Mouse (Mus musculus): Measurements from ENCODE around the gene Calr.
A peak's percentile ranks its signal among the peaks of the same experiment; 100 is the strongest.
"Not testable (repeated sequence)": the region's sequence is repeated elsewhere in the genome, so short reads cannot be mapped to it uniquely, and the experiment has no call there.

Calr gene

DNA sequence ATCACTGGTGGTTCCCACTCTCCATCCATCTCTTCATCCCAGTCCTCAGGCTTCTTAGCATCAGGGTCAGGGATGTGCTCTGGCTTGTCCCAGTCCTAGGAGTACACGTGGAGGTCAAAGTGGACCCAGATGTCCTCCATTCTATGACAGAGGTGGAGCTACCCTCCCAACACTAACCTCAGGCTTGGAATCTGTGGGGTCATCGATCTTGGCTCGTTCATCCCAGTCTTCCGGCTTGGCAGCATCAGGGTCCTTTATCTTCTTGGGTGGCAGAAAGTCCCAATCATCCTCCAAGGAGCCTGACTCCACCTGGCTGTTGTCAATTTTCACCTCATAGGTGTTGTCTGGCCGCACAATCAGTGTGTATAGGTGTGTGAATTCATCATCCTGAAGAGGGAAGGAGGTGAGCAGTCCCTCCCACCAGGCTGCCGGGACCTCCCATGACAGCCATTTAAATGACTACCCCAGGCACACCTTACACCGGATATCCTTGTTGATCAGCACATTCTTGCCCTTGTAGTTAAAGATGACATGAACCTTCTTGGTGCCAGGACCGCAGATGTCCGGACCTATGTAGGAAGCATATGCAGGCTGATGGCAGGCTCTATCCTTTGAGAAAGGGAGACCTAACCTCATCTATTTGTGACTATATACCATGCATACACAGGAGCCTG lies 2.2 kb downstream of the Calr start:
- DNase-seq (ENCODE audit: low spot score in 2 of 2): no peak

DNA sequence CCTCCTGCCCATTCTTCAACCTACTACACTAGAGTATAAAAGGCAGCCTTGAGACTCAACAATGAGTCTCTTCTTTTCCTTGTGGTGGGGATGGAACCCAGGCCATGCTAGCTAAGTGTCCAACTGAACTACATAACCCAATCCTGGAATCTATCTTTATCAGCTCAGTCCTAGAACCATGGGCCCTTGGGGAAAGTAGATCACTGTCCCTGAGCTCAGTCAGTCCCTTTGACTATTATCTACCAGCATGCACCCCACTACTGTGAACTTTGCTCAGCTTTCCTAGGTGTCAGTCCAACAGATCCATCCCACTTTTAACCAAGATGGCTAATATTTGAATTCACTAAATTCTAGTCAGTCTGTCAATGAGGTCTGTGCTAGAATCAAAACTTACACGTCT lies 5.2 kb downstream of the Calr start:
- no peak for DNase-seq (ENCODE audit: low spot score in 2 of 2)

DNA sequence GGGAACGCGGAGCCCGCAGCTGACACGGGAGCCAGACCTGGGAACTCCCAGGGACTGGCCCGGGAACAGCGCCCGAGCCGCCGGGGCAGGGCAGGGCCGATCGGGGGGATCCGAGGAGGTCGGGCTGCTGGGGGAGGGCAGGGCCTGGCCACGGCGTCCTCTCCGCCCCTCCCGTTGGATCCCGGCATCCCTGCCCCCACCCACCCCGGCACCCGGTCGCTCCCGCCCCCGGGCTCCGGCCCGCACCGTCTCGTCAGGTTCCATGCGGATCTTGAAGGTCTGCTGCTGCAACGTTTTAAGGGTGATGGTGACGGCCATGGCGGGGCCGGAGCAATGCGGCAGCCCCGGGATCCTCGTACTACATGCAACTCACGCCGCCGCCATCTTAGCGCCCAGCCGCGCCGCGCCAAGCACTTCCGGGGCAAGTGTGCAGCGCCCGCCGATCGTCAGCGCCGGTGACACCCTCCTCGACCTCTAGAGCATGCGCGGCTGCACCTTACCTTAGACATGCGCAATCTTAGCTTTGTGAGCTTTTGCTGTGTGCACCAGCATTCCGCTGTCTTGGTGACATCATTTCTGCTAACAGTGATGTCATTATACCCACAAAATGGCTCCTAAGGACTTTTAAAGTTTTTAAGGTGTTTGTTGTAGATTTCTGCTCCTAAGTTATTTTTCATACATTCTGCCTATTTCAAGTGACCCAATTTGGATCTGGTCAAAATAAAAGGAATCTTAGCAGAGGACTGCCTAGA lies 6.3 kb downstream of the Calr start, which contains the start of gene Rad23a:
Rad23a (minus strand) TSS at position 418 of the 752 bp plus-strand sequence.
- peak; percentile 89 for DNase-seq (ENCODE audit: low spot score in 2 of 2)

DNA sequence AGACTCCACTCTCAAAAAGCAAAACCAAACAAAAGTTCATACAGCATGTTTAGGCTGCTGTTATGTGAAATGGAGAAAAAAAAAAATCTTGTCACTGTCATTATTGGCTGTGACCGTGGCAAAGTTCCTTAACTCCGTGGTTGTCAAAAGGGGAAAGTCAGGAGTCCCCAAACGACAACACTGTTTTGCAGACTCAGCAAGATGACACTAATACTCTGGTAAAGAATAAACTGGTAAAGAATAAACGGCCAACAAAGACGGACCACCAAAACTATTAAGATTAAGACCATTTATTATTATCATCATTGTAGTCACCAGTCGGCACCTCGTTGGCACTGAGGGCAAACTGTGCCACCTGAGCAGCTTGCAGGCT lies 6.9 kb downstream of the Calr start:
- no peak for DNase-seq (ENCODE audit: low spot score in 2 of 2)

DNA sequence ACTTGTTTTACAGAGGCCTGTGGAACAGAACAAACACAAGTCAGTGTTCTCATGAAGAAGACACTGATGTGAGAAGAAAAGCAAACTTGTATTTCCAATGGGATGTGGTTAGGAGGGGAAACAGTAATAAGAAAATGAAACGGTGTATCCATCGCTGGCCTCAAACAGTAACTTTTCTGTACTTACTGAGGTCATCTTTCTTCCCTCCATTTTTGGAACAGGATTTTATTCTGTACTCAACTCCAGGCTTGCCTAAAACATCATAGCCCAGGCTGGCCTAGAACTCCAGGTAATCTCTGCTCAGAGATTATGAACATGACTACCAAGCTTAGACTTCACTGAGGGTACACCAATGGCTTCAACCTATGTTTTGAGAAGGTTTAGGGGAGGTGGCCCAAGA lies 7.3 kb downstream of the Calr start:
- DNase-seq (ENCODE audit: low spot score in 2 of 2): no peak

DNA sequence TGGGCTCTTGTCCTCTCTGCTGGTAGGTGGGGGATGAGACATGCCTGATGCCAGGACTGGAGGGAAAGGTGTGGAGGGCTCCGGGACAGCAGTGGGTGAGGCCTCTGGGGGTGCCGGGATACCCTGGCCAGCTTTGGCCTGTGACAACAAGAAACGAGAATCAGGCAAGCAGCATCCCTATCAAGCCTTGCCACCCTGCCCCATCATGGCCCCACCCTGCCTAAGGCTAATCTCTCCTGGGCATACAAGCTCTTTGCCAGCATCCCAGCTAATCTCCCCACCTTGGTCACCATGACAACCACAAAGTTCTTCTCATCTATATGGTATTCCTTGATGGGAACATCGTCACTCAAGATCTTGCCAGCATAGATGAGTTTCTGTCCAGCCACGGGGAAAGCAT lies 8.2 kb downstream of the Calr start:
- DNase-seq (ENCODE audit: low spot score in 2 of 2): no peak

DNA sequence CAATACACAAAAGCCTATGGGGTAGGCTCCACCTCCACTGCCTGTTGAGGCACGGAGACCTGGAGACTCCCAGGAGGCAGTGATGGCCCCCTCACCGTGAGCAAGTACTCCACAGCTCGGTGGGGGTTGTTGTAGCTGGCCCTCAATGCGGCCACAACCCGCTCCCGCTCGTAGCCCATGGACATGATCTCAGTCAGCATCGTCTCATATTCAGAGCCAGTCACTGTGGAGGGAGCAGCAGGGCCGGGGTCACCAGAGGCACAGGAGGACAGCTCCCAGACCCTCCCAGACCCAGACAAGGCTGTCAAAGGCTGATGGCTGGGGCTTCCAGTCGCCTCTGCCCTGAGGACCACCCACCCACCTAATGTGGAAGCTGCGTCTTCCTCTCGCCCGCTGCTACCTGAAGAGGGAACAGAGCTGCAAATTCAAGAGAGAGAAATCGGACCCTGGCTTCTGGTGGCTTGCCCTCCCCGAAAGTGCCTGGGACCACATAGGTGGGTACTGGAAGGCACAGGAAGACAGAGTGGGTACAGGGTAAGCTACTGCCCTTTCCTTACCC lies 8.7 kb downstream of the Calr start:
- no peak for DNase-seq (ENCODE audit: low spot score in 2 of 2)

DNA sequence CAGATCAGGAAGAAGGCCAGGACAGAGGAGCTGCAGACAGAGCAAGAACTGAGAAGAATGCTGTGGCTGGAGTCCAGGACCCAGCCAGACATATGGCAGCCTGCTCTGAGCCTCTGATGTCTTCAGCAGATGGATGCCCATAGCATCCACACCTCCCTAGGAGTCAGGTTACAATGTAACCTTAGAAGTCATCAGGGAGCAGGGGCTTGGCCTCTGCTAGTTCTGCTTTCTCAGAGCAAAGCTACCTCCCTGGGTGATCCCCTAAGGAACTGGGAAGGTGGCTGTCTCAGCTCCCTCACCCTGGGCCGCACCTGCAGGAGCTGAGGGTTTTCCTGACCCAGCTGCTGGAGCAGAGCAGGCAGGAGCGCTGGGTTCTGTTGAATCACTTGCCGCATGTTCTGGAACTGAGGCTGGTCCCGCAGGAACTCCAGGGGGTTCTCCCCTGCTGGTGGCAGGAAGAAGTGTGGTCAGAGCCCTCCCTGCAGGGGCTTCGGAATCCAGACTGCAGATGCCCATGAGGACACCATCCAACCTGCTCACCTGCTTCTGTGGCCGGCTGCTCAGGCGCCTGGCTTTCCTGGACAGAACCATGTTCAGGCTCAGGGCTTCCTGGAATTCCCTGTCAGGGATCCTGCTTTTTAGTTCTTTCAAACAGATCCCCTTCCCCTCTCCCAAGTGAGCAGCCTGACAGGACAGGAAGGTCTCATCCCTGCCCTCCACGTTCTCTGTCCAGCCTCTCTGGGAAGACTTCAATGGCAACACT lies 9.4 kb downstream of the Calr start:
- no peak for DNase-seq (ENCODE audit: low spot score in 2 of 2)

DNA sequence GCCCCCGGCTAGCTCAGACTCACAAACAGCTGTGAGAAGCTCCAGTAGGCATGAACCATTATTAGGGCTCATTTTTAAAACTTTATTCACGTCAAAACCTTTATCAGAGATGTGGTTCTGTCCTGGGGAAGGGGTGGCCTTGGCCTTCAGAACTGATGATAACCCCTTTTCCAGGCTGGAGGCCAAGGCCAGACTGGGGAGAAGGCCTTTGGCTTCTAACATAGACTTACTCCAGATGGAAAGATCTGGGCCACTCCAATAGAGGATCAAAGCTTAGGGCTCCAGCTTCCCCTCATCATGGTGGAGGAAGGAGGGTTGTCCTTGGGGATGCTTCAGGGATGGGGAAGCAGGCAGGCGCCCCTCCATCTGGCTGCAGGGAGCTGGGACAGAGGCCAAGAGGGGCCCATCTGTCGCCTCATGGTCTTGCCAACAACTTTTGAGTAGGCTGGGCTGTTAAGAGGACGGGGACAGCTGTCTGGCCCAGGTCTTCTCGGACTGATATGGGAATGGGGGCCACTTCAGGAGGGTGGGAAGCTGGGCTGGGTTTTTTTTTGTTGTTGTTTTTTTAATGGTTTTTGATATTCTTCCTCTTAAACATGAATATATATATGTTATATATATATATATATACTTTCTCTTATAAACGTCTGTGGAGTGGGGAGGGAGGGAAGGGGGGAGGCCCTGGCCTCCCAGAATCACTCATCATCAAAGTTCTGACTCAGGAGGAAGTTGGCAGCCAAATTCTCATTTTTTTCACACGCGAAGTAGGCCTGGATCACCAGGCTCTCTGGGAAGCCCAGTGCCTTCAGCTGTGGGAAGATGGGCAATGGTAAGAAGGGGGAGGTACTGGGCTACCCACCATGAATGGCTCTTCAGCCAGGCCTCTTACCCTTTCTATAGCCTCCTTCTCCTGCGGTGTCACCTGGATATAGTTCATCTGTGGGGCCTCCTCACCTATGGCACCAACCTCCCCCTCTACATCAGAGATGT lies 11.6 kb downstream of the Calr start:
- no peak for DNase-seq (ENCODE audit: low spot score in 2 of 2)

DNA sequence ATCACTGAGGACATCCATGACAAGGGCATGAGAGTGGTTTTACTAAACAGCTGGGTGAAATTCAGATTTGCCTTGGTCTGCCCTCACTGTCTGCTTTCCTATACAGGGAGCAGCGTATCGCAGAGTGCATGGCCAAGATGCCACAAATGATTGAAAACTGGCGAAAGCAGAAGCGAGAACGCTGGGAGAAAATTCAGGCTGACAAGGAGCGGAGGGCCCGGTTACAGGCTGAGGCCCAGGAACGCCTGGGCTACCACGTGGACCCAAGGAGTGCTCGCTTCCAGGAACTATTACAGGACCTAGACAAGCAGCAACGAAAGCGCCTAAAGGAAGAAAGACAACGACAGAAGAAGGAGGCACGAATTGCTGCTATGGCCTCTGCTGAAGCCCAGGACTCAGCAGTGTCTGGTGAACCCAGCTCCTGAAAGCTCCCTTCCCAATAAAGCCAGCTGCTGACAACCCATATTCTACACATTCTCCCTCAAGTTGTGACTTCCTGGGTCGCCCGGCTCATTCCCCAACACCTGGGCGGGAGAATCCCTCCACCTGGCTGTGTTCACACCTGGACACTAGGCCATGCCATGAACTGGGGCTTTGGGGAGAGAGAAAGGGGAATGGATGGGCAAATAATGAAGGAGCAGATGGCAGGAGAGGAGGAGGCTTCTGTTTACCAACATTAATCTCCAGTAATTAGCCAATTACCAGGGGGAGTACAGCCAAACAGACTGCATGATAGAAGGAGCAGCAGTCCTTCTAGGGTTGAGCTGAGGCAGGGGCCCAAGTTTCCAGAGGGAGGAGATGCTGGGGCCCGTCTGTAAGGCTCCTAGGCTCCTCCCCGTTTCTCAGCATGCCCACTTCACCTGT lies 12.5 kb downstream of the Calr start:
- no peak for DNase-seq (ENCODE audit: low spot score in 2 of 2)

DNA sequence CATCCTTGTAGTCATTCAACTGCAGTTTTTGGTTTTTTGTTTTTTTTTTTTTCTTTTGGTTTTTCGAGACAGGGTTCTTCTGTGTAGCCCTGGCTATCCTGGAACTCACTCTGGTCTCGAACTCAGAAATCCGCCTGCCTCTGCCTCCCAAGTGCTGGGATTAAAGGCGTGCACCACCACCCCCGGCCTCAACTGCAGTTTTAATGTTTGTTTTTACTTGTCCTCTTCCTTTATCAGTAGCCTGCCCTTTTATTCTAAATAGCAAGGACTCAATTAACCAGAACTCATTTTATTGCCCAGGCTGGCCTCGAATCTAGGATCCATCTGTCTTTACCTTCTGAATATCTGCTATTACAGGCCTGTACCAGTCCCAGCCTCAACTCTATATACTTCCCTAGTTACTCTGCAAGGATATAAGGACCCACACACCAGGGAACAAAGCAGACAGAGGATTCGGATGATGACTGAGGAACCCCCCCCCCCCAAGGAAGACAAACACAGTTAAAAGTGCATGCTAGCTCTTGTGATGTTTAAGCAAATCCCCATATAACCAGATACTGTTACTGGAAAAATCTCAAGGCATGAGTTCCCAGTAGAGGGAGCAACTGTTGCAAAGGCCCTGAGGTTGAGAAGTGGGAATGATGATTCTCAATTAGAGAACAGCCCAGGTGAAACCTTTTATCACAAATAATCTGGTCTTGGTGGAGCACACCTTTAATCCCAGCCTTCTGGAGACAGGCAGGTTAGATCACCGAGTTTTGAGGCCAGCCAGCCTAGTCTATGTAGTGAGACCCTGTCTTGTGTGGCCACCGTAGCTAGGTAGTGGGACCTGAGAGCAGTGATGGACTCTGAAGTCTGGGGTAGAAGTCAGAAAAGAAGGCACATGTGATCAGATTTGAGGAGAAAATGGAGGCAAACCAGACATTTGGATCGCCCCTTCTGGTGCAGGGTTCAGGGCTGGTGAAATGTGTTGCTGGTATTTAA lies 13.7 kb downstream of the Calr start:
- DNase-seq (ENCODE audit: low spot score in 2 of 2): no peak

DNA sequence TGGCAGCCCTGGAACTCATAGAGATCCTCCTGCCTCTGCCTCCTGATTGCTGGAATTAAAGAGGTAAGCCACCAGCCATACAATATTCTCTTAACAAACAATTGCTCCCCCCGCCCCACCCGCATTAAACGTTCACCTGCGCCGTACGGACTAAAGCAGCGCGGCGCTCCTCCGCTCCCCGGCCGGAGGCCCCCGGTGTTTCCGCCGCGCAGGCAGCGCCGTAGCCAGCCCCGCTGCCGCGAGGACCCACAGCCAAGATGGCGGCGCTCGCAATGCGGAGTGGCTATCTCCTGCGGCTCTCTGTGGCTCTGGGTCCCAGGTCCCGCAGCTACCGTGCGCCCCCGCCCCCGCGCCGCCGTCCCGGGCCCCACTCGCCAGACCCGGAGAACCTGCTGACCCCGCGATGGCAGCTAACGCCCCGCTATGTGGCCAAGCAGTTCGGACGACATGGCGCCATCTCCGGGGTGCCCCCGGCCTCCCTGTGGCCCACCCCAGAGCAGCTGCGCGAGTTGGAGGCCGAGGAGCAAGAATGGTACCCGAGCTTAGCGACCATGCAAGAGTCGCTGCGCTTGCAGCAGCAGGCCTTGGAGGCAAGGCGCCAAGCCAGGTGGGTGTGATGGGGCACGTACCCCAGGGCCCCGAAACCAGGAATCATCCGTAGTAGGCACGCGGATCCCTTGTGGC lies 14.6 kb downstream of the Calr start:
- DNase-seq (ENCODE audit: low spot score in 2 of 2): peak; percentile 74 to 83

DNA sequence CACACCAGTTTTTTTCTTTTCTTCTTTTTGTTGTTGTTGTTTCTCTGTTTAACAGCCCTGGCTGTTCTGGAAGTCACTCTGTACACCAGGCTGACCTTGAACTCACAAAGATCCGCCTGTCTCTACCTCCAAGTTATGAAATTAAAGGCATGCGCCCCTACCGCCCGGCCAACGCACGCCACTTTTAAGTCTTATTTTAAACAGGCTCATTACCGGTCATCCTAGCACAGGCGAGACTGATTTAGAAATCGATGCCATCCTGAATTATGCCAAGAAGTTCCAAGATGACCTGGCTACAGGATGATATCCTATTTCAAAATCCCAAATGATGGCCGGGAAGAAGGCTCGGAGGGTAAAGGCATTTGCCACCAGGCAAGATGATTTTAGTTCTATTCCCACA lies 15.2 kb downstream of the Calr start, which contains the start of gene Gadd45gip1:
Gadd45gip1 (plus strand) TSS at position 33 of the 400 bp plus-strand sequence.
- peak; percentile 49 to 58 for DNase-seq (ENCODE audit: low spot score in 2 of 2)

DNA sequence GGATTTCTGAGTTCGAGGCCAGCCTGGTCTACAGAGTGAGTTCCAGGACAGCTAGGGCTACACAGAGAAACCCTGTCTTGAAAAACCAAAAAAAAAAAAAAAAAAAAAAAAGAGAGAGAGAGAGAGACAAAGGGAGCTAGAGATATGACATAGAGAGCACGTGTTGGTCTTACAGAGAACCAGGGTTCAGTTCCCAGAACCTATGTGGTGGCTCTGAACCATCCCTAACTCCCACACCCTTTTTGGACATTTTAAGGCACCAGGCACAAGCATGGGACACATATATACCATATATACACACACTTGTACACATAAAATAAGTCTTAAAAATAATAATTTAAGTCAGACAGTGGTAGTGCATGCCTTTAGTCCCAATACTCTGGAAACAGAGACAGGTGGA lies 20.2 kb downstream of the Calr start:
- DNase-seq (ENCODE audit: low spot score in 2 of 2): not testable (repeated sequence)

DNA sequence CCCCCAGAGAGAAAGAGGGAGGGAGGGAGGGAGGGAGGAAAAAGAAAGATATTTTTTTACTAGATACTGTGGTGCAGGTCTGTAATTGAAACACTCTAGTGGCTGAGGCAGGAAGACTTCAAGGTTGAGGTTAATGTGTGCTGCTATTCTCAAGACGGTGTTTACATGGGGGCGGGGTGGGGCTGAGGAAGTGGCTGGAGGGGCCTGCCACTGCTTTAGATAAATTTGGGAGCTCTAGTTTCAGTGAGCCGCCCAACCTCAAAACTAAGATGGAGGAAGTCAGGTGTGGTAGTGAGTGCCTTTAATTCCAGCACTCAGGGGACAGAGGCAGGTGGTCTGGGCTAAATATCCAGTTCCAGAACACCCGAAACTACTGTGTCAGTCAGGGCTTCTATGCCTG lies 21.1 kb downstream of the Calr start:
- no peak for DNase-seq (ENCODE audit: low spot score in 2 of 2)

DNA sequence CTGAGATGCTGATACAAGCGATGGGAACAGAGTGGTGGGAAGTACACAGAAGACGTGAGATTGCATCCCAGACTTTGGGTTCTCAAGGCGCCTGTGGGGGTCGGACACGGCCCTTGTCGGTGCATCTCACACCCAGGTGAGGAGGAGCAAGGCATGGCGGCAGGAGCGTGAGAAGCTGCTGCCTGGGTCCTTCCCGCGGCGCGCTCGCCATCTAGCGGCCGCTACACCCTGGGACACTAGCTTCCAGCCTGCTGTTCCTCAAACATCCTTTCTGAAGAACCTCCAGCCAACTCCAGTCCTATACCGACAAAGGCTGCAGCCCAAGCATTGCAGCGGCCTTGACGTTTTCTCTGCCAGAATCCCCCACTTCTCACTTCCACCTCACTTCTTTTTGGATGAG lies 23.1 kb downstream of the Calr start:
- no peak for DNase-seq (ENCODE audit: low spot score in 2 of 2)

DNA sequence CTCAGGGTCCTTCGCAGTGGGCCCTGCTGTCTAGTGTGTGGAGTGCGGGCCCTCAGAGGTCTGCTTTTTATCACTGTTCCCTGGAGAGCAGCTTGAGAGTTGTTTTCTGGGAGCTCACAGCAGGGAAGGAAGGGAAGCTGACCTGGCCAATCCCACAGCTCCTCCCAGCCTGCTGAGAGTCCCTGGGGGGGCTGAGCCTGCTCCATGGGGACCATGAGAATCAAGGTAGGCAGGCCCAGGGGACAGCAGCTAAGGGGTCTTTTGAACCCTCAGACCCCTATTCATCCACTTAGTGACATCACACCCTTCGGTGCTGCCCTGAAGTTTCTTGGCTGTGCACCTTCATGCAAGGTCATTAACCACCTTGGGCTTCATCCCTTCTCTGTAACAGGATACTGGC lies 24.0 kb downstream of the Calr start, which contains the start of gene Dand5:
Dand5 (minus strand) TSS at position 101 of the 400 bp plus-strand sequence.
- DNase-seq (ENCODE audit: low spot score in 2 of 2): no peak

DNA sequence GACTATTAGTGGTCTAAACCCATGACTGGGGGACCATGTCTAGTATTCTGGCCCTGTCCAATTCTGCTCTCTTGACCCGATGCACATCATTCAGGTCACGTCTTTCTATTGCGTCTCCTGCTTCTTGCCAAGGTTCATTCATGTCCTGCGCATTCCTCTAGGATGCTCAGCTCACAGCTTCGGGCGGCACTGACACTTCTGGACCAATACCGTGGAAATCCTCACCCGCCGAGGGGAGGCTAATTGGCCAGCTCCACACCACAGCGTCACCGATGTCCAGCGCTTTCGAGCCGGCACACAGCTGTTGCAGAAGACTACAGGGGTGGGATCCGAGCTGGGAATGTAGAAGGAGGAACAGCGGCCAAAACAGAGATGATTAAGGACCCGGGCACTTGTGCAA lies 30.6 kb downstream of the Calr start:
- DNase-seq (ENCODE audit: low spot score in 2 of 2): no peak

Measured in heart, adult 9 months (tissue).